Mouse (Mus musculus) monocyte, adult 5-6 weeks (primary cell): Measurements from ENCODE around the gene Efl1. TPM values are rescaled to one million over a fixed set of nuclear protein-coding genes. Genes with fewer than 3 reads are reported as not detected.
A peak's percentile ranks its signal among the peaks of the same experiment; 100 is the strongest.

Source experiments
- ATAC-seq: fragments of 153-309, 156-312 bp; replicated peaks from 2 replicates; pipeline ENCODE4 v1.8.0; 2017; ENCODE audit warnings: mild to moderate bottlenecking; ENCODE audit not compliant: low TSS enrichment, insufficient number of reproducible peaks, severe bottlenecking, poor library complexity, low FRiP score
- total RNA-seq: library from RNA; stranded (forward); fragments of 200-1000, 200-491, 200-594 nt; gene quantifications from 3 replicates; pipeline ENCODE4 v1.2.3, GENCODE M21; 2017

The Efl1 gene
- total RNA-seq = 20.5 to 31.3 TPM (median 28.3 TPM) in 3 replicates

DNA sequence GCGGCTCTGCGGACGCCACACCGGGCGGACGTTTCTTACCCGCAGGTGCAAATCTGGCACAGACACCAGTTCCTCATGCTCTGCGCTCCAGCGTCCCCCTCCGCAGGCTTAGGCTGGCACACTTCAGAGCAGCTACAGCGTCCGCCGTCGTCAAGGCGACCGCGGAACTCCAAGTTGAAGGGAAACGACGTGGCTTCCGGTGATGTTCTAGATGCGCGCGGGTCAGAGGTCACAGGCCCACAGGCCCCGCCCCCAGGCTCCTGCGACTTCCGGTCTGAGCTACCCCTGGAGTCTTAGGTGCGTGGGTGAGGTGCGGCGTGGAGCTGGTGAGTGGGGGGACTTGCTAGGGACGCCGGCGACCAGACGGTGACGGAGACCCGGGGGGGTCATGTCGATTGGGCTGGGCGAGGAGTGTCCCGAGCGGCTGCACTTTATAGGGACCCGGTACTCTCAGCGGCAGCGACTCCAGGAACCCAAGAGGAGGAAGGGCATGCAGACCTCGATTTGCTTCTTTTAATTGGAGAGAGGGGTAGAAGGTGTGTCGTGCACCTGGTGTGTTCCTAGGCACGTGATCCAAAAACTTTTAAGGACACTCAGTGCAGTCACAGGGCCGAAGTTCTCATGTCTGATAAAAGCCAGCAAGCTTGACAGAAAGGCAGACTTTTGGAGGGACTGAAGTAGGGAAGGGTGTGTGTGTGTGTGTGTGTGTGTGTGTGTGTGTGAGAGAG lies at the start of gene Efl1, which contains the start of gene Saxo2:
Gene Efl1, plus strand, starts transcription at position 262 of the 728 bp plus-strand sequence.
Gene Saxo2, minus strand, starts transcription at position 176 of the 728 bp plus-strand sequence.
- peak; percentile 99 for ATAC-seq

DNA sequence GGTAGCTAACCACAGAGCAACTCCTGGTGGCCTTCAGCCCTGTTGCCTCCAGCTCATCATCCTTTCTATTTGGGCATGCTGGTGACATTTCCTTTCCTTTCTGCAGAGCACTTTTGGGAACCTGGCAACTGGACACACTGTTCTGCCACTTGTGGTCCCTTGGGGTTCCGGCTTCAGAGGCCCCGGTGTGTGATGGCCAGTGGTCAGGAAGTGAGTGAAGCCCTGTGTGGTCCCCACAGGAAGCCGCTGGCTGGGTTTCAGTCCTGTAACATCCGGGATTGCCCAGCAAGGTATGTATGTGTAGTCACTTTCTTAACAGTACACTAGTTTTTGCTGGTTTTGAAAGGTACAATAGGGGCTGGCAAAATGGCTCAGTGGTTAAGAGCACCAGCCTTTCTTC lies 46.4 kb upstream of the Efl1 start:
- ATAC-seq = peak; percentile 50; the same call in 1 of the 2 replicates

DNA sequence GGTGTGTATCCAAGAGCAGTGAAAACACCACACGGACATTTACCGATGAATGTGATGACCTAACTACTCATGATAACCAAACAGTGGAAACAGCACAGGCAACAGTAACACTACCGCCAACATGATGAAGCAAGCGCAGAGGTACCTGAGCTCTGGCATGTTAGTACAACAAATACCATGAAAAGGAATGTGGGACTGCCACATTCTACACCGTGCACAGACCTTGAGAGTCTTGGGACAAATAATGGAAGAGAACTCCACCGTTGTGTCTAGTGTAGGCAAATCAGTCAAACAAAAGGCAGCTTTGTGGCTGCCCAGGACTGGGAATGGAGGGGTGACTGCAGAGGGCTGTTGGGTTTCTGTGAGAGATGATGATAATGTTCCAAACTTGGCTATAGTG lies 43.0 kb upstream of the Efl1 start:
- no peak for ATAC-seq

DNA sequence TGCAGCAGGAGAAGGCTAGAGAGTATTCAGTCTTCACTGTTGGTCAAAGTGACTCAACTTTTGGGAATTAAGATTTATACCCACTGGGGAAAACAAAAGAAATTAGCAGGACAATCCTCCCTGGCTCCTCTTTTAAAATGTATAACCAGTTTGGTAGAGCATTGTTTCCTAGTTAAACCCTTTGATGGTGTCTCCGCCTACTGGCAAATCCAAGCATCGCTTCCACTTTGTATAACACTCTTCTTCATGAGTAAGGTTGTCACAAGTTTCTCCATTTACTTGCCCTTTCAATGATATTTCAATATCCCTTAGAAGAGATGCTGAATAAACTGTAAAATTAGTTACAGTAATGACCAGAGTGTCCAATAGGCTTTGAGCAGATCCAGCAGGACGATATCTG lies 38.8 kb upstream of the Efl1 start:
- ATAC-seq = no peak

DNA sequence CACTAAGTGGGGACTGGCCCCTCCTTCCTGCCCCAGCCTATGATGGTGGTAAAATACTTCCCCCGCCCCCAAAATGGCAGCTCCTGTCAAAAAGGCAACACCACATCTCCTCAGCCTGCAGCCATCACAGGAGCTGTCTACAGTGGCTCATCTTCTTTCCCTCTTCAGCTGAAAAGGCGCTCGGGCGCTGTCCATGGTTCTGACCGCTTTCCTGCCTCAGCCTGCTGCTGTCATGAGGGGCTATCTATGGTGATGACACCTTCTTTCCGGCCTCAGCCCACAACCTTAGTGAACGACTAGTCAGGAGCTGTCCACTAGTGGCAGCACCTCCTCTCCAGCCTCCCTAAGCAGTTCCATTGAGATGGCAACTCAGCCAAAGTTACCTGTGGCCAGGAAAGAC lies 23.1 kb upstream of the Efl1 start:
- ATAC-seq = no peak

DNA sequence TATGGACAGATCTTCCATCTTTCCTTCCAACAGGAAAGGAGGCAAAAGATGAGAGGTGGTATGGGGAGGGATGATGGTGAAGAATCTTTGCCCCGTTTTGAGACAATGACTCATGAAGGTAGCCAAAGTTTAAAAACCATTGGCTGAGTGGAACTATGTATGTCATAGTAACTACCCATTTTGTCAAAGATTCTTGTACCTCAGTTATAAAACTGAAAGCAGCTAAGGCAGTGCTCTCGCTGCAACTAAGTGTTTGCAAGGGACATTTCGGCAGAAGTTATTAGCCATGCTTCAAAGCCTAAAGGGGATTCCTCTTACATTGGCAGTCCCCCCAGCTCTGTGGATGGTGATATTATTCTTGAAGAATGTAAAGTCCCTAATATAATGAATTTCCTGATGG lies 1.2 kb upstream of the Efl1 start:
- ATAC-seq = no peak

DNA sequence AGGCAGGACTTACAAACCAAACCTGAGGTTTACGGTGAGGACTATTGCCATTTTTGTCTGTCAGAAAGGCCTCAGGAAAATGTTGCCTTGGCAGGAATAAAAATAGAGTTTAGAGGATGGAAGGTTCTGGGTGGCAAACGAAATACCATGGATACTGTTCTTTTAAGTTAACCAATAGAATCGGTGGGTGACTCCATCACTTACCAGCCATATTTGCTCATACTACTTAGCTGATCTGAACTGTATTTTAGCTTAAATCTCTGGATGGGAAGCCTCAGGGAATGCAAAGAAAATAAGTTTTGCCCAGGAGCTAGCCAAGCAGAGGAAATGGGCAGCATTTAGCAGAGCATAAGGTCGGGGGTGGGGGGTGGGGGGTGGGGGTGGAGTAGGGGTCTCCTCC lies 505 bp upstream of the Efl1 start:
- ATAC-seq = no peak

DNA sequence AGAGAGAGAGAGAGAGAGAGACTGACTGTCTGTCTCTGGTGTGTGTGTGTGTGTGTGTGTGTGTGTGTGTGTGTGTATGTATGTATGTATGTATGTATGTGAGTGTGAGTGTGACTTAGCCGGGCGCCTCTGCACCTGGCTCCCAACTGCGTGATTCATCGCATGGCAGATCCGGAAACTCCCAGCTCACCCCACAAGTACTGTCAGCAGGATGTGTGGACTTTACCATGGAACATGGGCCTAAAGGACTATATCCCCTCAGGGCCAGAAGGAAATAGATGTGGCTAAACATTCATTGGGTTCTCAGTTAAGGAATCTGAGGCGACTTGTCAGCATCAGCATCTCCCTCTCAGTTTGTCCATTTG lies 649 bp downstream of the Efl1 start:
- no peak for ATAC-seq

DNA sequence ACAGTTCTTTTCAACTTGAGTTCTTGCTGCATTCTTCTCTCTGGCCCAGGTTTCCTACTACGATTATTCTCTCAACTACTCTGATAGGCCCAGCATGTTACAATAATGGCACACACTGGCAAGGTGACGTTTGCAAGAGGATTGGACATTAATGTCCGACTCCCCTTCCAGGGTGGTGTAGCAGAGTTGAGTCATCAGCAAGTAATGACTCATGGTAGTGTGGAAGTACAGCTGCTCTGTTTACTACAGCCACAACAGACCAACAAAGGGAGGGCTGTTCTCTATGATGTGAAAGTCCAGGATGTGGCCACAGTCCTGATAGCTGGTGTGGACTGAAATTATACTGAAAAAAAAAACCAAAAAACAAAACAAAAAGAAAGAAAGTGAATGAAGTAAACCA lies 16.2 kb downstream of the Efl1 start:
- ATAC-seq = no peak

DNA sequence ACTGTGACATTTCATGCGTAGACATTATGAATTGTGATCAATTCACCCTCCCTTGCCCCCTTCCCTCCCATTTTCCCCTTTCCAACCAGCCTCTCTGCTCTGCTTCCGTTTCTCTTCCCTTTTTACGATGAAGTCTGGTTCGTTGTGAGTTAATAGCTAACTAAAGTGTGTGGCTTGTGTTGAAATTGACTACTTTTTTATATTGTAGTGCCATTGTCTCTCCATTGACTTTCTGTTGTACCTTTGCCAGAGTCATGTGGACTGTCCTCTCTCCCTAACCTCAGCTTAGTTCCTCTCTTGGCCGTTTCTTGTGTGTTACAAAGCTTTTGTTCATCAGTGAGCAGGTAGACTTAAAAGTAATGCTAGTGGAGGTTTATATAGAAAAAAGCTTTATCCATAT lies 27.6 kb downstream of the Efl1 start:
- ATAC-seq = no peak

DNA sequence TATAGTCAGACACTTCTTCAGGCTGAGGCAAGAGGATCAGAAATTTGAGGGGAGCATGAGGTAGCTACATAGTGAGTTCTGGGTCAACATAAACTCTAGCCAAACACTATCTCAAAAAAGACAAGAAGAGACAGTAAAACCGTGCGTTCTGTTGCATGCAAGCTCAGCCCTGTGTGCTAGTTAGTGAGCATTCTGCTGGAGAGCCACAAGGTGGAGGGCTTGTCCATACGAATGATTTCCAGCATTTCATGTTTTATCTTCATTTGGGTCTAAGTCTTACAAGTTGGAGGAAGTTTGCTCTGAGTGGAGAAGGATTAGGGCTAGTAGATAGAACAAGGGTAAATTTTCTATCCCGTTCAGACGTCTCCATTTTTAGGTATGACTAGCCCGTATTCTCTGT lies 28.4 kb downstream of the Efl1 start:
- no peak for ATAC-seq

DNA sequence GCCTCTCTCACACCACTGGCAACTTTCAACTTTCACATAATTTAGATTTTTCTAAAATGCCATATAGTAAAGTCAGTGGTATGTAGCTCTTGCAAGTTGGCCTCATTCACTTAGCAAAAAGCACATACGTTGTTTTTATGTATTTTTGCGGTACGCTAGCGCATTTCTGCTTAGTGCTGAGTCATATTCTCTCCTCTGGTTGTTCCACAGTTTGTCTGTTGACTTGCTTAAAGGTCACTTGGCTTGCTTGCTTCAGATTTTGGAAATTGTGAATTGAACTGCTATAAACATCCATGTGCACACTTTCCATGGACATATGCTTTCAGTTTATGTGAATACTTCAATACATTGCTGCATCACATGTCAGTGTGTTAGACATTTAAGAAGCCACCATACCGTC lies 31.5 kb downstream of the Efl1 start:
- ATAC-seq = no peak

DNA sequence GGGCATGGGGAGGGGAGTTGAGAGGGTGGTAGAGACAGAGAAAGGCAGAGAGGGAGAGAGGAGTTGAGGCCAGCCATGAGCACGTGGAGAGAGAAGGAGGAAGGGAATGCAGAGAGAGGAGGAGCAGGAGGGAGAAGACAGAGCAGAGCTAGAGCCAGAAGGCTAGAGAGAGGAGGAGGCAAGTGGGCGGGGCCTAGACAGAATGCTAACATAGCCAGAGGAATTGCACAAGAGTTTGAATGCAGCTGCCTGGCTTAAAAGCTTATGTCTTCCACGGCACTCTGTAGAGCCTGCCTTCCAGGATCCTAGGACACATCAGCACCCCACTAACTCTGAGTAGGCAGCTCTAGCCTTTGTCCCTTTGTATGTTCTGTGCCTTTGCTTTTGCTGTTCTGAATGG lies 40.3 kb downstream of the Efl1 start:
- no peak for ATAC-seq

DNA sequence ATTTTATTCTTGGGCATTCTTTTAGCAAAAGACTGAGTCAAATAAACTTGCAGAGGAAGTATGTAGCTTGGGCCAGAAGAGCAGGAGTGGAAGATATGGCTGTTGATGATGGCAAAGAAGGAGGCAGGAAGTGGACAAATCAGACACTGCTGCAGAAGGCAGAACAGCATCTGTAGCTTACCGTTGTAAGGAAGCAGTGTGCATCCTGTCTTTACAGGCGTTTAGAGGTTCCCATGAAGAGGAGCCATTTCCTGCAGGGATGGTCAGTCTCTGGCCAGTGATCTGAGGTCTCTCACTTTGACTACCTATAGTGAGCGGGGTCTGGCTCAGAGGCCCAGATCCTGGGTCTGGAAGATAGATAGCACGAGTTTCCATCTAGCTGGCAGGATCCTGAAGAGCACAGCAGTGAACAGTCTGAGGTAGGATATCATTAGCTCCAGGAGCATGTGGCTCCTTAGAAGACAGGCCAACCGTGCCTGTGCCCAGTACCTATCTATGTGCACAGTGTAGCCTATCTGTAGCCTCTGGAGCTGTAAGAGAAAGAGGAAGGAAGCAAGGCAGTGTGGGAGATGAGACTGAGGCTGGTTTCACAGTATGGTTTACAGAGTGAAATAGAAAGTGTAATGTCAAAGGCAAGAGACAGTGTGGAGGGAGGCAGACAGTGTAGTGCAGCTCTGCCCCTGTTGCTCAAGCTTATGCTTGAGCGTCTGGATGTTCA lies 42.8 kb downstream of the Efl1 start:
- peak; percentile 68 for ATAC-seq

DNA sequence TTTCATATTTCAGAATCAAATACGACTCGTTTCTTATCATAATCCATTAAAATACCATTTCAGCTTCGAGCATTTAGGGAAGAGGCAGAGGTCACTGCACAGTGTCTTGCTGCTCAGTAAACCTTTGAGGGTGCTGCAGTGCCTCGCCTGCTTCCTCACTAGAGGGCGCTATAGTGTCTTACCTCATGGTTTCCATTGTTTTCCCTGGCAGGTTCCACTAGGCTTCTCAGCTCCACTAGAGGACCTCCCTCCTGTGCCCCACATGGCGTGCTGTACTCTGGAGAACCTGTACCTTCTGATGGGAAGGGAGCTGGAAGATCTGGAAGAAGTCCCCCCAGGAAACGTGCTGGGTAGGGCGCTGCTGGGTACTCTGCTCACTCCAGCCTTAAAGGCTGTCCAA lies 49.3 kb downstream of the Efl1 start:
- ATAC-seq = no peak

DNA sequence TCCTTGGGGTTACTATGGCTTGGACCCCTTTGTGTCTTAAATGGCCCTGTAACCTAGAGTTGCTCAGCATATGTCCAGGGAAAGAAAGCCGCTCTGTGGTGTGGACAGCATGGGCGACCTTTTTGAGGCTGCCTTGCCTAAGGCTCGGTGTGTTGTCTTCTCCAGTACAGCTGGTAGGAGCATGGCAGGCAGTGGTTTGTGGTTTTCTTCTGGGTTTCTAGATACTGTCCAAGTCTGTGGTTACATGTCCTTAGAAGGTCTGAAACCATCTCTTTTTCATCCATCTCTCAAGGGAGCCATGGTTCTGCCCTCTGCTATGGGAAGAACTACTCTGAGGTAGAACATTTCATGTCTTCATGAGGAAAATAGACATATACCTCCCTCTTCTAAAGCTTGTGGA lies 50.6 kb downstream of the Efl1 start:
- ATAC-seq = no peak

DNA sequence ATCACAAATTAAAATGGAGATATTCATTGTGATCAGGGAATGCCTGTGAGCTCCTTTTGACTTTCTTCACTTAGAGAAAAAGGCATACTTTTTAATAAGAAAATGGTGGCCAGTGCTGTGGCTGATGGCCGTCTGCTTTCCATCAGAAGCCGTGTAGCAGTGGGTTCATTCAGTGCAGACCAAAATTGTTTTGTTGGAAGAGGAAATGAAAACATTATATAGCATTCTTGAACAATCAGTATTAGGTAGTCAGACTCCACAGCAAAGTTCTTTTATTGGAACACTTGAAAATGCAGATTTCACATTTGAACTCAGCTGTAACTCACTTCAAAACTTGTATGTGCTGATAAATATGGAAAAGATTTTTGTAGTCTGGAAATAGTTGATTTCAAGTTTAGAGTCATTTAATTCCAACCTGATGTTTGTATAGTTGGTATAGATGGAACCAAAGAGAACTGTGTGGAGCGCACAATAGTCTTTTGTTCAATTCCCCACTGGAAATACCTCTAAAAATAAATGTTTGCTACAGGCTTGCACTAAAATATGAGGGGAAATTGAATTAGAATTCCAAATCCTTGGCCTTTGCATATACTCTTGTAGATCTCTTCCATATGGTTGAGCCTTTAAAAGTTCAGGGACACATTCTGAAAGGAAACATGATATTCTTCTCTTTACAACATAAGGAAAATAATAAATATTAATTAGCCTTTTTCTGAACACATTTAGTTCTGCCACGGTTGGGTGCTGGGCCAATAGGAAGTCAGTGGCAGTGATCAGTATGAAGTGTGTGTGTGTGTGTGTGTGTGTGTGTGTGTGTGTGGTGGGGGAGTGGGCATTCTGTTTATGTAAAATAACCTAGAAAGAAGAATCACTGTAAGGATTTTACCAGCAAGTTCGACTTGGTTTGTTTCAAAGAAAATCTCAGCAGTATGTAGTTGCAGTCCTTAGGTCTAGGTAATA lies 54.2 kb downstream of the Efl1 start:
- no peak for ATAC-seq

DNA sequence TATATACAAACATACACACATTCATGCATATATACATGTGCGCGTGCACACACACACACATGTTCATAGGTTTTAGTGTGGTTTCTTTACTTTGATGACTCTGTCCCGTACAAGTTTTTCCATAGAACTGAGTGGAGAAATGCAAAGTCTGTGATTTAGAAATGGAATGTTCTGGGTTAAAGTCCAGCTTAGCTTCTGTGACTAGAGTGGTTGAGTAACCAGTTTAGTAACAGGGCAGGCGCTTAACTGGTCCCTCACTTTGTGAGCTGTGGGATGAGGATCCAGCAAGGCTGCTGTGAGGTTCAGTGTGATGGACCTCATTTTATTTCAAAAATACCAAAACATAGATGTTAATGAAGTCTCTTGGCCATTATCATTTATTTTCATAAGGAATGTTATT lies 60.8 kb downstream of the Efl1 start:
- ATAC-seq = no peak

DNA sequence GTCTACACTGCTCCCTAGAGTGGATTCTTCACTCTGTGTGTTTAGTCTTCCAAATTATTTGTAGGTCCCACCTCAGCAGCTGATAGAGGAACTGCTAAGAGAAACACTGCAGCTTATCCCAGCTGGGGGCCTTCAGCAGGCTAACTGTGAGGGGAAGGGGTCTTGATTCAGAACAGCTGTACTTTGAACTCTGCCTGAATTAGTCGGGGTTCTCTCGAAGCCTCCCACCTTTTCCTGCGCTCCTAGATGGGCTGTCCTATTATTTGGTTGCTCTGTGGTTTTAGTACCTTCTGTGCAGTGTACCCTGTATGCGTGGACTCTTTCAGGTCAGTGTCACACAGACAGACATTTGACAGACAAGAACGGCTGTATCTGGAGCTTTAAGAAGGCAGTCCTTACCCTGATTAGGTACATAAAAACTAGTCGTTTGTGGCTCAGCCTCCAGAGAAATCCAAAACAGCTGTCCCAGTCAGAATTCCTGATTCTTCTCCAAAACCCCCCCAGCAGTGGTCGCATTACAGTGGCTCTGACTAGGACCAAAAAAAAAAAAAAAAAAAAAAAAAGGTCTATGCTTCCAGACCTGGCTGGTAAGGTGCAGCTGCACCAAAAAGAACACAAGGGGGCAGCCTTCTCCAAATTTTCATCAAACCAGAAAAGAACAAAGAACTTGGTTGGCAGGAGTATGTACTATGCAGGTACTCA lies 66.9 kb downstream of the Efl1 start:
- 0 out of 2 replicates have a peak, but pooled peaks have one; percentile 21 for ATAC-seq
